Mouse (Mus musculus) kidney, adult 2 months (tissue): ENCODE data around the gene Tmtc2. TPM values are rescaled to one million over a fixed set of nuclear protein-coding genes. Genes with fewer than 3 reads are reported as not detected.

ENCODE experiments used
- DNase-seq: peaks from one replicate; pipeline ENCODE4 v3.0.0; 2021
- H3K27ac ChIP-seq: fragments of 200-500 bp; 2 replicates; pipeline ENCODE4 v1.5.1; 2012; ENCODE audit warnings: low read depth, low read length, control low read depth, inconsistent platforms; ENCODE audit not compliant: insufficient read depth
- H3K27me3 ChIP-seq: fragments of 200-500 bp; replicated peaks from 2 replicates; pipeline ENCODE4 v1.6.1; 2012; ENCODE audit warnings: mild to moderate bottlenecking, moderate library complexity, low read length, inconsistent platforms; ENCODE audit not compliant: control insufficient read depth, insufficient read depth
- H3K36me3 ChIP-seq: fragments of 200-500 bp; 2 replicates; pipeline ENCODE4 v1.6.1; 2012; ENCODE audit warnings: mild to moderate bottlenecking, moderate library complexity, low read length, inconsistent platforms; ENCODE audit not compliant: control insufficient read depth, insufficient read depth
- H3K4me1 ChIP-seq: fragments of 200-500 bp; 2 replicates; pipeline ENCODE4 v1.6.1; 2011; ENCODE audit warnings: low read length; ENCODE audit not compliant: control insufficient read depth, insufficient read depth
- H3K4me3 ChIP-seq: fragments of 200-500 bp; 2 replicates; pipeline ENCODE4 v1.5.1; 2011; ENCODE audit warnings: mild to moderate bottlenecking, low read depth, low read length, control low read depth; ENCODE audit not compliant: insufficient read depth
- CTCF ChIP-seq: fragments of 200-500 bp; conservative IDR thresholded peaks from 2 replicates; pipeline ENCODE4 v1.5.1; 2011; ENCODE audit warnings: low read depth, mild to moderate bottlenecking, control low read depth, low read length, moderate library complexity, mixed read lengths; ENCODE audit not compliant: insufficient read depth, insufficient read length
- POLR2A ChIP-seq: fragments of 200-500 bp; IDR thresholded peaks from one replicate; pipeline ENCODE4 v1.6.1; 2011; ENCODE audit warnings: low read depth, low read length, control low read depth
- WGBS: fragments of 180-500 bp; shearing (Covaris S2); methylation state at CpG from one replicate; pipeline ENCODE4 v1.1.7; 2018; 5-methylcytosine and 5-hydroxymethylcytosine counted together
- polyA plus RNA-seq: library from polyadenylated mRNA; depleted of rRNA; stranded (reverse); fragments of >200 nt; gene quantifications from 2 replicates; pipeline ENCODE4 v1.2.3, GENCODE M21; 2012

Gene Tmtc2
- polyA plus RNA-seq, 1 experiment, result 1.1 TPM

- H3K27me3 ChIP-seq, result no peaks in the 10 kb centered on the region
- no peak for DNase-seq
- no peak for TF ChIP-seq CTCF
- no peak for TF ChIP-seq POLR2A
- no peak overlapping the region for H3K4me3 ChIP-seq
- 65% methylated on average over 6 of the region's 6 CpGs for WGBS
- no peak overlapping the region for H3K27ac ChIP-seq
- no peaks in the 10 kb centered on the region for H3K4me1 ChIP-seq
- H3K36me3 ChIP-seq, result no peaks in the 10 kb centered on the region
Measured at GRCm38 (mm10) chr10:105495248-105495647, 79.0 kb downstream of the Tmtc2 start.

DNA sequence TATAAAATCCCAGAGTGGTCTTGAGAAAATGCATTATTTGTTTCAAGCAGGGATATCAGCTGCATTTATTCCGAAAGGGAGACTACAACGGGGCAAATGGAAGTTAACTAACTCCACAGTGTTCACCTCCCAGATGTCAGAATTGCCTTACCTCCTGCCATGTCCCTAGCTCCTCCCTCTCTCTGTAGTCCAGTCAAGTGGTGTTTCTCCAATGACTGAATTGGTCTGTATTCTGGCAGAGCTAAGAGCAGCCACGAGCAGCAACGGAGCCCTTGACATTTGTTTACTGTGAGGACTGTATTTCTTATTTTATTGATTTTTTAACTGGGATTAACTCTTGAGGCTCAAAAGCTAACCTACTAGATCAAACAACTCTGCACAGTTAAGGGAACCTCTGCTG, 81.8 kb downstream of the Tmtc2 start:
- DNase-seq, result no peak
- H3K36me3 ChIP-seq, result no peaks in the 10 kb centered on the region
- WGBS, result 37% methylated on average over 4 of the region's 4 CpGs
- H3K4me3 ChIP-seq, result no peak overlapping the region
- no peak overlapping the region for H3K27ac ChIP-seq
- H3K4me1 ChIP-seq, result no peaks in the 10 kb centered on the region
- H3K27me3 ChIP-seq, result no peaks in the 10 kb centered on the region
- TF ChIP-seq POLR2A, result no peak
- TF ChIP-seq CTCF, result no peak

DNA sequence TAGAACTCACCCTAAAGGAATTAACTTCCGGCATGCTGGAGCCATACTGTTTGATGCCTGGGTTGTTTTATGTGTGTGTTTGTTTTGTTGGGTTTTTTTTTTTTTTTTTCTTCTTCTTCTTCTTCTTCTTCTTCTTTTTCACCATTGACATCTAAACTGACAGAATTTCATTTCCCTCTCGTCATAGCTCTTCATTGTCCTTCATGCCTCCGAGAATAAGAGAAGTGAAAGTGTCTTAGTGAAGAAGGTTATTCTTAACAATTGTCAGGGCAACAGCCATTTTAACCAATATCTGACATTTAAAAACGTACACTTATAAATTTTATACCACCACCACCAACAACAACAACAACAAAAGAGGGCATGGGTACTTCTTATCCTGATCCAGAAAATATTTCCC, 83.5 kb downstream of the Tmtc2 start:
- H3K4me1 ChIP-seq, result no peaks in the 10 kb centered on the region
- H3K27me3 ChIP-seq, result no peaks in the 10 kb centered on the region
- no peak overlapping the region for H3K4me3 ChIP-seq
- H3K27ac ChIP-seq, result no peak overlapping the region
- no peaks in the 10 kb centered on the region for H3K36me3 ChIP-seq
- no peak for DNase-seq
- WGBS, result 79% methylated on average over 4 of the region's 4 CpGs
- no peak for TF ChIP-seq CTCF
- no peak for TF ChIP-seq POLR2A

DNA sequence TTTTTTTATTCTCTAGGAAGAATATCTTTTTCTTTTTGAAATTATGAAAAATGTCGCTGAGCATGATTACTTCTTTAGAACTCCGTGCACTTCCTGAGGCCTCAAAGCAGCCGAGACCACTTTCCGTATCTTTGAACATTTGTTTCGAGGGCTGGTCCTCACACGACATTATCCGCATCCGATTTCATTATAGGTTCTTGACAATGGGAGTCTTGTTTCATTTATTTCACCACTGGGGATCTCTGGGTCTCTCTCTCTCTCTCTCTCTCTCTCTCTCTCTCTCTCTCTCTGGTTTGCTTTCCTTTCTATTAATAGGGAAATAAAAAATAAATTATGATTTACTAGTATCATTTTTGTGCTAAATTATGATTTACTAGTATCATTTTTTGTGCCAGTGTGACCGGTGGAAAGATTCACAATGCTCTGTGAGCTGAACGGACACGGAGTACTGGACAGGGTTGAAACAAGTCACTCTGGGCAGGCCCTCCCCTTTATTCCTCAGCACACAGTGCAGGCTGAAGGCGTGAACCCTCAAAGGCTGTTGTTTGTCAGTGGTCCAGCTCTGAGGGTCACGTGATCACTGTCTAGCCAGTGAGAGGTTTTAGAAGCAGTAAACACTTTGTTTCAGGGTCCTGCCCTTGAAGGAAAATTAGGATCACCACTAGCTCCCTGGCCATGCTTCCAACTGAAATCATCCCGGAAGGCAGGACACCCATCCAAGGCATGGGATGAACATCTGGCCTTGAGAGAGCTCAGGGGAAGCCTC, 84.1 kb downstream of the Tmtc2 start:
- no peak overlapping the region for H3K27ac ChIP-seq
- 45% methylated on average over 14 of the region's 14 CpGs for WGBS
- H3K27me3 ChIP-seq, result no peaks in the 10 kb centered on the region
- peak; percentile 30 for DNase-seq
- no peaks in the 10 kb centered on the region for H3K36me3 ChIP-seq
- H3K4me3 ChIP-seq, result no peak overlapping the region
- H3K4me1 ChIP-seq, result no peaks in the 10 kb centered on the region
- no peak for TF ChIP-seq CTCF
- TF ChIP-seq POLR2A, result no peak

- WGBS, result 35% methylated on average over 4 of the region's 4 CpGs
- no peak for TF ChIP-seq POLR2A
- TF ChIP-seq CTCF, result no peak
Measured at GRCm38 (mm10) chr10:105486977-105487376, 87.3 kb downstream of the Tmtc2 start.

GRCm38 (mm10) chr10:105484355-105485094, 89.7 kb downstream of the Tmtc2 start:
- 90% methylated on average over 2 of the region's 2 CpGs for WGBS
- H3K4me1 ChIP-seq, result no peaks in the 10 kb centered on the region
- H3K27ac ChIP-seq, result no peak overlapping the region
- H3K4me3 ChIP-seq, result no peak overlapping the region
- TF ChIP-seq POLR2A, result no peak
- TF ChIP-seq CTCF, result no peak
- H3K36me3 ChIP-seq, result no peaks in the 10 kb centered on the region
- DNase-seq, result no peak
- no peaks in the 10 kb centered on the region for H3K27me3 ChIP-seq

More at GRCm38 (mm10) chr10:105486977-105487376, 87.3 kb downstream of the Tmtc2 start:
- no peaks in the 10 kb centered on the region for H3K27me3 ChIP-seq
- DNase-seq, result no peak
- no peaks in the 10 kb centered on the region for H3K36me3 ChIP-seq
- H3K4me1 ChIP-seq, result no peaks in the 10 kb centered on the region
- no peak overlapping the region for H3K4me3 ChIP-seq
- no peak overlapping the region for H3K27ac ChIP-seq

DNA sequence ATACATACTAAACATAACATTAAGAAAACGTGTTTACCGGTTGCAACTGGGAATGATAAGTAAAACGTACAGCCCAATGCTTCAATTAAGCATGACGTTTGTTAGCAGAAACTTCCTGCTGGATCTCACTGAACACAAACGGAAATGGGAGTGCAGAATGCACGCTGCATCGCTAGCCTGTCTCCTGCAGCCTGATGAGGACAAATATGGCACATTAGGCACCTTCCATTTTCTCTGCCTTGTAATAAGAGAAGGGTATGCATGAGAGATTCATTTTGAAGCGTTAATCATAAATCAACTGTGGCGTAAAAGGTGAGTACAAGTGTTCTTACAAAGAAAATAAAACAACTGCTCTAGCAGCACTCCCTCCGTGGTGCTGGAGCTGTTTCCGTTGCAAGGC, 94.5 kb downstream of the Tmtc2 start:
- no peaks in the 10 kb centered on the region for H3K36me3 ChIP-seq
- no peak for TF ChIP-seq POLR2A
- TF ChIP-seq CTCF, result no peak
- no peak for DNase-seq
- no peaks in the 10 kb centered on the region for H3K27me3 ChIP-seq
- H3K27ac ChIP-seq, result no peak overlapping the region
- 14% methylated on average over 11 of the region's 11 CpGs for WGBS
- no peaks in the 10 kb centered on the region for H3K4me1 ChIP-seq
- H3K4me3 ChIP-seq, result no peak overlapping the region
